Mouse (Mus musculus) gastrocnemius, postnatal 36 days (tissue): Measurements from ENCODE around the gene Ephb3. TPM values are rescaled to one million over a fixed set of nuclear protein-coding genes. Genes with fewer than 3 reads are reported as not detected.

Experiments used
- DNase-seq, 2 experiments: peaks; one replicate each; pipeline ENCODE4 v3.0.0; 2022
- intact Hi-C: fragments of 180-260 bp; cut with DNase I; formaldehyde crosslinking; loops from one replicate; pipeline ENCODE4 v1.15.1; 2025
- total RNA-seq, 2 experiments: library from RNA; stranded (reverse); gene quantifications; 2 replicates each; pipeline ENCODE4 v1.2.3; 2021

Gene Ephb3
- total RNA-seq, 2 experiments from 2014 or later, result 0.84 to 1.4 TPM

DNA sequence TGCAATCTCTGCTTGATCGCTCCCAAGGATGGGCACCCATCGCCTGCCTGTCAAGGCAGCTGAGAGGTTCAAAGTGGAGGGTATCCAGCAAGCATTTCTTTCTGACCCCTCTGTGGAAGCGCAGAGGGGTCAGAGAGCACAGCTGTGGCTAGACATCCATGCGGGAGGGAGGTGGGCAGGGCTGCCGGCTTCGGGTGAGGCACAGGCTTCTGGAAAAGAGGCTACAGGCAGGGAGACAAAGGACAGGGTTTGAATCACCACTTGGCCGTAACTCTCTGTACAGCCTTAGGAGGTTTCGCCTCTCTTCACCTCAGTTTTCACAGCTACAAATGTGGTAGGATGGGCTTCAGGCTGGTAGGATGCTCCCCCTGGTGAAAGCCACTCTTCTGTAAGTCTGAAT is 38.4 kb downstream of the Ephb3 start:
- no peak for DNase-seq
- intact Hi-C loops, result no loop called here

DNA sequence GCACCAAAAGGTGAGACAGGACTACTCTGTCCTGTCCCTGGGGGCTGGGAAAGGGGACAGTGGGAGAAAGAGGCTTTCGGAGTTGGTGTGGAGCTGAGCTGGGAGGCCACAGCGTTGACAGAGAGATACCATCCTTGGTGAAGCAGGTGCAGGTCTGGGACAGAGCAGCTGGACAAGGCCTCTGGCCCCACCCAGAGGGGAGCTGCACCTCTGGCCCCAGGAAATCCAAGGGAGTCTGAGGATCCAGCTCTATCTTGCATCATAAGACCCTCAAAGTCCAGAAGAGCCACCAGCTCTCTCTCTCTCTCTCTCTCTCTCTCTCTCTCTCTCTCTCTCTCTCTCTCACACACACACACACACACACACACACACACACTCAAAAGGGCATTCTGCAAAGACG is 40.2 kb downstream of the Ephb3 start:
- intact Hi-C loops, result loop anchor here (5.0 kb wide), 3 partner anchors 52 to 142 kb away; no protein-coding TSS in a partner anchor
- DNase-seq, result no peak

DNA sequence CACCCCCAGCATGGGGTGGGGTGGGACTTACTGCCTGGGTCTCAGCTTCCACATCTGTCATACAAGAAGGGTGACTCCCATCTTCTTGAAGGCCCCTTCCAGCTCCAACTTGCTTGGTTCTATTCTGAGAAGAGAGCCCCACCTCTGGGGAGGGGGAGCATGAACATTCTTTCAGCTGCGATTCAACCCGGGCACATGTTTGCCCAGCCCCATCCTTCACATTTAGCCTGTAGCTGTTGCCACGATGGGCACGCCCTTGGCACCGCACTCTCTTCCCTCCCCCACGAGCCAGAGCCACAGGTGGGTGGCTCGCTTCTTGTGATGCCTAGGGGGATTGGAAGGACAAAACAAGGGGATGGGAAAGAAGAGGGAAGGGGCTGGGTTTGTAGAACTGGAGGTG is 40.8 kb downstream of the Ephb3 start:
- no peak for DNase-seq
- intact Hi-C loops, result loop anchor here (5.0 kb wide), 3 partner anchors 52 to 142 kb away; no protein-coding TSS in a partner anchor

DNA sequence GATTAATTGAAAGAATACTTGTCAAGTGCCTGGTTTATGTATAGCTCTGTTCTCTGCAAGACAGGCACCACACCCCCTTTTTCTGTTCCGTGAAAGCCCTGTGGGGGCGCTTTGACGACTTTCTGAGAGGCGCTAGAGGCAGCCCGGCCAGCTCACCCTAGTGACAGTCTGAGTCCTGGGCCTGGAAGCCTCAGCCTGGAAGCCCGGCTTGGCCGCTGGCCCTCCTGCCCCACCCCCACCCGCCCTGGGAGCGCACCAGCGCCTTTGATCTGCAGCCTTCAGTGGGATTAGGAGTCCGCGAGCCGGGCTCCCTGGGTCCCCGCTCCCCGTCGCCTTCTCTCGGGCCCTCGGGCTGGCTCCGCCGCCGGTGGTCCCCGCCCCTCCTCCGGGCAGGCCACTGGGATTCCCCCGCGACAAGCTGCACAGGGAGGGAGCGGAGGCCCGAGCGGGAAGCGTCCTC is 41.4 kb downstream of the Ephb3 start:
- intact Hi-C loops, result loop anchor here (5.0 kb wide), 3 partner anchors 51 to 141 kb away; no protein-coding TSS in a partner anchor
- DNase-seq, result peak; percentile 72 to 78

DNA sequence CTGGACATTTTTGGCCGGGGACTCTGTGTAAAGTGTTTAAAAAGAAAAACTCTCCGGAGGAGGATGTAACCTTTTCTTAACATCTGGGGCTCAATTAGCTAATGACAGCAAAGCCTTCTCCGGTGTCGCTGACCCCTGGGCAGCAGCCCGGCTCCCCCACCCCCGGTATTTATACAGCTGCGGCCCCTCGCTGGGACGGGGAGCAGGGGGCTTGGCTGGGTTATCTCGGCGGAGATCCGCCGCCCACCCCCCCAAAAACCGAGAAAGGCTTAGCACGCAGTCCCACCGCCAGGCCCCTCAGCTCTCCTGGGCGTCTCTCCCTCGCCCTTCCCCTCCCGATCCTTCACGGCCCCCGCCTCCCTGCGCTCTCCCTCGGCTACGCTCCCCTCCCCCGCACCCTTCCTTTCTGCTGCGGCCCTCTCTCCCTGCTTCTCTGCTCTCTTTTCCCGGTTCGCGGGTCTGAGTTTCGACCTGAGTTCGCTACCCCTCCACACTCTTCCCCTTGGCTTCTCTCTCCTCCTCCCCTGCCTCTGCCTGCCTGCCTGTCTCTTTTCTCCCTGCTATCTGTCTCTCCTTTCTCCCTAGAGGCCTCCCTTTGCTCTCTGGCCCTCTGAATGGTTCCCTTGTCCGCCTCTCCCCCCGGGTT is 42.0 kb downstream of the Ephb3 start:
- intact Hi-C loops, result loop anchor here (5.0 kb wide), 3 partner anchors 51 to 141 kb away; no protein-coding TSS in a partner anchor
- DNase-seq, result no peak

DNA sequence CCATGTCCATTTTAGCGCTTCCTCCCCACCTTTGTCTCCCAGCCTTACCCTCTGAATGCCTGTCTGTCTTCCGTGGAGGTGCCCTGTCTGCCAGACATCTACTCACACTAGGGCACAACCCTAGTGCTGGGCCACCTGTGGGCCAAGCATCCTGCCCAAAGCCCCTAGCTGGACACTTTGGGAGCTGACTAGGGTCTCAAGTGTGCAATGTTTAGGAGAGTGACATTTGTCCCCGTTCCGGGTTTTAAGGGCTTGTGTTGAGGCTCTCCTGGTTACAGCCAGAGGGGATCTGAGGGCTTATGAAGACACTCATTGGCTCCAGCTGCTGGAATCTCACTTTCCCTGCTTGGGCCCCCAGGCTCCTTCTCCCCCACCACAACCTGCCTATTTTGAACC is 42.5 kb downstream of the Ephb3 start:
- DNase-seq, result no peak
- intact Hi-C loops, result loop anchor here (5.0 kb wide), 3 partner anchors 50 to 140 kb away; no protein-coding TSS in a partner anchor

DNA sequence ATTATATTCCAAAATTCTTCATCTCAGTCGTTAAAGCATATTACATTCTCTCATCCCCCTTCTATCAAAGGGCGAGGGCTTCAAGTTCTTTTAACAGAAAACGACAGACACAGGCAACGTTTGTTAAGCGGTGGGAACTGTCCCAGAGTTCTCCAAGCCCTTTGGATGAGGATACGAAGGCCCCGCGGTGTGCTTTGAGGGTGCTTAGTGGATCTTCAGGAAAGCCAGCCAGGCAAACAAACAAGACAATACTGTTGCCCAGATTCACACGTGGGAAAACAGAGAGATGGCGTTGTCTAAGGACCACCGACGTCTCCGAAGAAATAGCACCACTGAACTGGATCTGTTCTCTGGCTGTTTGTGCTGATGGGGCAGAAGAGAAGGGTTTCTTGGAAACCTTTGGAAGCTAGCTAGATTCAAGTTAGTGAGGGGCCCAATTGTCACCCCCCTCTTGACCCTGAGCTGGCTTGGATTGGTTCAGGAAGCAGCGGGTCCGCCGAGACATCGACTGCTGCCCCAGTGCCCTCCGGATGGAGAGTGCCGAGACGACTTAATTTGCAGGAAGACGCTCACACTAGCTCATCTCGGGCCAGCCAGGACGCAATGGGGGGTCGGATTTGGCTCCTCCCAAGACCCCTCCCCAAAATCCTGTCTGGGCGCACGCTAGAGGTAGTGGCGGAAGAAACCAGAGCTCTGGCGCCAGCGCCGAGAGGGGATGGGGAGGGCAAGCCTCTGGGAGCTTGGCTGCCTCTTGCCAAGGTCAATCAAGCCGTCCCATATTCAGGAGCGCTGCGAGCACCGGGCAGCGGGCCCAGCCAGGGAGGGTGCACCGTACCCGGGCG is 43.5 kb downstream of the Ephb3 start:
- intact Hi-C loops, result loop anchor here (5.0 kb wide), 3 partner anchors 49 to 139 kb away; no protein-coding TSS in a partner anchor
- peak; percentile 56 to 71 for DNase-seq

DNA sequence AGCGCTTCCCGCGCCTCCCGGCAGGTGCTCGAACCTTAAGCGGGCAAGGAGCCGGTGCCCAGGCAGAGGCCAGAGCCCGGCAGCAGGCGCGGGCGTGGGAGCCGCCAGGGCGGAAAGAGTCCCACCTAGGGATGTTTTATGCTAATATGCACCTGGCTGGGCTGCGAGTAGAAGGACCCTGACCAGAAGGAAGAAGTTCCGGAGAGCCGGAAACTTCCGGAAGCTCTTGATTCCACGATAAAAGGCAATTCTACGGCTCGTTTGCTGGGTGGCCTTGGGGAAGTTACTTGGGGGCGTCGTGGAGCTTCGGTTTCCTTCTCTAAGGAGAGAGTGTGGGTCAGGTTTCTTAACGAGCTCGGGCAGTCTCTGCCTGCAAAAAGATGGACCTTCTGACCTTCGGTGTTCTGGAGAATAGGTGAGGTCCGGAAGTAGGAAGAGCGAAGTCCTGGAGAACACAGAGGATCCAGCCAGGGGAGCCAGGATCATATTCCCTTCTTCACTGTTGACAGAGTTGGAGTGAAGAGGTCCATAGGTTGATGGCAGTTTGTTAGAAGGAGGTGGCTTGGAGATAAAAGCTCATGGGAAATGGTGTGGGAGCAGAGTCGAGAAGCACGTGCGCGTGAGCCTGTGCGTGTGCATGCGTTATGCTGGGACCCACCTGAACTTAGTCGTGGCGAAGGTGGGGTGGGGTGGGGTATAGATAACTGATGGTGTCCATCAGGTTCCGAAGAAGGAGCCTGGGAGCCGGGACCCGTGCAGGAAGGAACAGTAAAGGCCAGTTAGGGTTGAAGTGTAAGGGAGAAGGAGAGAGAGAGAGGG is 44.4 kb downstream of the Ephb3 start:
- intact Hi-C loops, result loop anchor here (5.0 kb wide), 3 partner anchors 48 to 138 kb away; no protein-coding TSS in a partner anchor
- no peak for DNase-seq

DNA sequence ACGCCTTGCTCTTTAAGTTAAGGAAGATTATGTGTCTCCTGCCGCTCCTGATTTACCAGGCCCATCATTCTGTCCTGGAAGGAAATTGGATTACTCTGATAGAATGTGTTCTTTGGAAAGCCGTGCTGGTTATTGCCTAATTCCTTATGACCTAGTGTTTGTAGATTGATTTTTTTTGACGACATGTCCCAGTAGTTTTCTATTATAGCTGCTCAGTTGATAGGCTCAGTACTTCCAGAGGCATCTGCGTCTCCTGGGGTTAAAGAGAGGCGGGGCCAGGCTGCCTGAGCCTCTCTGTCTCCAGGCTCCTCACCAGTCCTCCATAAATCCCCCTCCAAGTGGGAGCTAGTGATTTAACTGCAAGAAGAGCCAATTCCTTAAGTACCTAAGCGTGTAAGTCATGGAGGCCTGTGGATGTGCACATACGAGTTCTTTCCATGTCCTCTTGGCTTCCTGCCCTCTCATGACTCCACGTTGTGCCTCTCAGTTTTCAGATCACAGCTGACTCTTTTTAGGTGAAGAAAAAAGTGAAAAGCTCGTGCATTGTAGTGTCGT is 47.9 kb downstream of the Ephb3 start:
- intact Hi-C loops, result loop anchor here (5.0 kb wide), 1 partner anchor 35 kb away; no protein-coding TSS in a partner anchor
- no peak for DNase-seq

DNA sequence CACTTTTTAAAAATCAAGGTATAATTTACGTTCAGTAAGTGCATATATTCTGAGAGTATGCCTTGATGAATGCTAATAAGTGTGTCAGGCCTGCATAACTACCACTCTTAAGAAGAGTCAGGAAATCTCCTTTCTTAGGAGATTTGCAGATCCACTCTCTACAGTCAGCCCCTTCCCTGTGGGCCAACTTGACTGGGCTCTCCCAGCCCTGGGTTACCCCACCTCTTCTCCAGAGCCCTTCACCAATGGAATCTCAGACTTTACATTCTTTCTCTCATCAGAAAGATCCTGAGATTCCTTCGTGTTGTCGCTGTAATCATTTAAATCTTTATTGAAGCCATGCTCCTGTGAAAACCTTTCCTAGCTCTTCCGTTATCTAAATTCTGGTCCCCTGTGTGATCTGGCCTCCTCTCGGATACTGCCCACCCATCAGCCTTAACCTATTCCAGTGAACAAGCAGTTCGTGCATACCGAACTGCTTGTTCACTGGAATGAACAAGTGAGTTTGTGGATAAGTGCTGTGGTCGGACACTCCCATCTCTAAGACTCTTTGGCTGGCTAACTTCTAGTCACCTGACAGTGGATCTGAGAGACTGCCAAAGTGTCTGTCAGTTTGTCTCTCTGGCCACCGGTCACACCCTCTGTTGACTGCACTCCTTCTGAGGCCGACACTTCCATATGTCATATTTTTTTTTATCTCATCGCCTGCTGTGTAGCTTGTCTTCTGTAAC is 51.2 kb downstream of the Ephb3 start:
- intact Hi-C loops, result no loop called here
- DNase-seq, result no peak

DNA sequence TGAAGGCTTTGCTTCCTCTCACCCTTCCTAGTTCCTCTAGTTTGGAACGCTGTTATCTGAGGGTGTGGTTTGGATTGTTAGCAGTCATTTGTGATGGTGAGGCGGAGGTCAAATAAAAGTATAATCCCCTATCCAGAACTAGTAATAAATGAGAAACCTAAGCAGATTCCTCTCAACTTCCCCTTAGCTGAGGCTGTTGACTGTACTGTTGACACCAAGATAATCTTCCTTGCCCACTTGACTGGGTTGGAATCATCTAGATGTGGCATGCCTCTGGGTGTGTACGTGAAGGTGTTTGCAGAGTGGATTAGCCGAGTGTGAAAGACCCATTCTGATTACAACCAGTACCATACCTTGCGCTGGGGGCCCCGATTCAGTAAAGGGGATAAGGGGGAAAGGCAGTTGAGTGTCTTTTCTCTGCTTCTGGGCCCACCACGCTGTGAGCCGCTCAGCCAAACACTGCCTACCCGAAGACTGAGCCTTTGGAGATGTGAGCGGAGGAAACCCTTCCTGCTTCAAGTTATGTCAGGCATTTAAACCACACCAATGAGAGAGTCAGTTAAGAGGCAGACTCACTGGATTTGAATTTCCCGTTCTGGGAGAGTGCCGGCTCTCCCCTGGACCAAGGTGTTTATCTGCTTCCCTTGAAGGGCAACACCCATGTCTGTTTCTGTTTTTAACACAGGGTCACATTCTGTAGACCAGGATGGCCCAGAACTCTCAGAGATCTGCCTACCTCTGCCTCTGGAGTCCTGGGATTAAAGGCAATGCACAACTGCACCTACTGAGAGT is 52.2 kb downstream of the Ephb3 start:
- no peak for DNase-seq
- intact Hi-C loops, result no loop called here

DNA sequence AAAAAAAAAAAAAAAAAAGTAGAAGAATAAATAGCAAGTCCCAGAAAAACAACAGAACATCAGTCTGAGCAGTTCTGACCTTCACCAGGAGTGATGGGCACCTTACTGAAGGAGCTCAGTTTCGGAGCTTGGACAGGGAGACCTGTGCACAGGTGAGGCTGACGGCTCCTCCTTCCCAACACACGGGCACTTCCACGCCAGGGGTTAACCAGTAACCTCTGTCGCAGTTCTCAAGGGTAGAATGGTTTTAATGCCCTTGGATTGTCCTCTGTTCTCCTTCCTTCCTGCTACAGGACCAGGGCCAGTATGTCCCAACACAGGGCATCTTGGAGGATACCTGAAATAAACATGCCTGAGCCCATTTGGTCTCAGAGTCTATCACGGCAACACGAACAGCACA is 60.9 kb downstream of the Ephb3 start:
- intact Hi-C loops, result no loop called here

DNA sequence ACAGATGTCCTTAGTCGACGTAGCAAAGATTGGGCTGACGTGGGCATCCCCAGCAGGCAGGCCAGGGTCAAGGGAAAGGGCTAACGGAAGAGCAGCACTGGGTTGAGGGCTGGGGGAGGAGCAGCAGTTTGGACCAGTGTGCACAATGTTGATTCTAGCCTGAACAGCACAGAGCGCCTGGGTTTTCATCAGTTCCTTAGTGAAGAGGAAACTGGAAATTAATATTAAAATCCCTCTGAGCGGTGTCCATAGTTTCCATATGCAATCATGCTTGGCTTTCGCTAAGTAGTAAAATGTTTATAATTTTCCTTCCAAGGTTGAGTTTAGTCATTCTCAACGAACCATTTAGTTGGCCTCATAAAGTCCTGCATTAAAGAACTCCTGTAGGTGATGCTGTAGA is 65.2 kb downstream of the Ephb3 start:
- DNase-seq, result no peak
- intact Hi-C loops, result no loop called here

More for the DNA sequence above, 60.9 kb downstream of the Ephb3 start:
- no peak for DNase-seq

DNA sequence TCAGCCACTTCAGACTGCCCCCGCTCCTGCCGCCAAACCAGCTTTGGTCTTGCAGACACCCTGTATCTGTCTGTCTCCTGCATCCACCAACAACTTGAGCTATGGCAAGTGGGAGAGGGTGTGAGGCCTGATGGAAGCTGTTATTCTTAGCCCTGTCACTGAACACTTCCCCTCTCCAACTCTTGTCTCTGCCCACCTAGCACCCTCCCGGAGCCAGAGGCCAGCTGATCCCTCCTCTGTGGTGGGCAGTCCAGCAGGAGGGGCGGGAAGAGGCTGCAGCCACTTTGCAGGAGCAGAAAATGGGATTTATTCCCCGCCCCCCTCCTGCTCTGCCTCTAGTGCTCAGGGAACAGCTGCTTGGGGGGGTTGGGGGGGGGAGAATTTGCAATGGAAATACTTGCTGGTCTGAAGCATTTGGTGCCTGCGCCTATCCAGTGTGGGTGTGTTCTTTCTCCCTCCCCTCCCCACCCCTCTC is 67.3 kb downstream of the Ephb3 start:
- intact Hi-C loops, result no loop called here

DNA sequence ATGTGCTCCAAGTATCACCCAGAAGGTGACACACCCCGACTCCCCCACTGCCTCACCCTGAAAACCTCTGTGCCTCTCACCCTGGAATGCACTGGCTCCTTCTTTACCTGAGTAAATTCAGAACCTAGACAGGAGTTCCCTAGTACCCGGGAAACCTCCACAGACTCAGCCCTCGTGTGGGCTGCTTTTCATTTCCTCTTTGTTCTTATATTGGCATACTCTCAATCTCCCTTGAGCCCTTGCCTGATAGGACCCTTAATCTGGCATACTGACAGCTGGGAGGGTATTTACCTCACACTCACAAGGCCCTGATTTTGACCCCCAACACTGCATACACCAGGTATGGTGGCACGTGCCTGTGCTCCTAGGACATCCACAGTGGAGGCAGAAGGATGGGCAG is 68.2 kb downstream of the Ephb3 start:
- intact Hi-C loops, result no loop called here
- DNase-seq, result no peak

More for the DNA sequence above, 67.3 kb downstream of the Ephb3 start:
- no peak for DNase-seq
